Mouse (Mus musculus): ENCODE results near the gene Fzd4. TPM values are rescaled to one million over a fixed set of nuclear protein-coding genes. Genes with fewer than 3 reads are reported as not detected.

The Fzd4 gene
- polyA plus RNA-seq, 1 experiment from 2014 or later, result 14.7 TPM

DNA sequence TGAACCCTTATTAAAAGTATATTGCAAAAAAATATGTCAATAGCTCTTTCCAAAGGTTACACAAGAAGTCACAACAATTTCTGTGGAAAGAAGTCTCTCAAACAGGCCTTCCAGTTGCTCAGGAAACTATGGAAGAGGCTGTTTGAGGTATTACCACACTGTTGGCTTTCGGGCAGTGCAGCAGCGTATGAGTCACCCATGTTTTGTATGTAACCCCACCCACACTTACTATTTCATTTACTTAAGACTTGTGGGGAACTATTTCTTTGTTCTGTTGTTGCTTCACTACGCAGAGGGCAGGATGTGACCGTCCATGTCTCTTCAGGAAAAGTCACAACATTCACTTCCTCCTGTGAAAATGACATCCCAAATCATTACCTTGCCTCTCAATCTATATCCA, 41.0 kb downstream of the Fzd4 start:
- no peaks in the 10 kb centered on the region for H3K9me3 ChIP-seq (replicated peaks; ENCODE audit: control insufficient read depth, low read length)
- H3K9ac ChIP-seq (ENCODE audit: low read length), result no peak overlapping the region
- no peaks in the 10 kb centered on the region for H3K36me3 ChIP-seq (ENCODE audit: control insufficient read depth, insufficient read depth, low read length)
- H3K4me2 ChIP-seq (ENCODE audit: low read depth, low read length), result no peak overlapping the region
- H3K27ac ChIP-seq (ENCODE audit: low read length), result no peak overlapping the region
- H3K27me3 ChIP-seq (ENCODE audit: control insufficient read depth, insufficient read depth, low read length), result no peaks in the 10 kb centered on the region
- no peaks in the 10 kb centered on the region for H3K4me1 ChIP-seq (ENCODE audit: control insufficient read depth, insufficient read depth, low read length)
- ATAC-seq (ENCODE audit: insufficient read depth, low FRiP score), result peak; percentile 53; the same call in 1 of the 2 replicates
- H3K4me3 ChIP-seq (replicated peaks; ENCODE audit: low read length), result no peak overlapping the region
- WGBS, result 61% methylated on average over 4 of the region's 4 CpGs

GRCm38 (mm10) chr7:89450312-89450711, 46.2 kb downstream of the Fzd4 start:
- H3K9ac ChIP-seq (ENCODE audit: low read length), result no peak overlapping the region
- H3K27ac ChIP-seq (ENCODE audit: low read length), result no peak overlapping the region
- H3K9me3 ChIP-seq (replicated peaks; ENCODE audit: control insufficient read depth, low read length), result no peaks in the 10 kb centered on the region
- 67% methylated on average over 2 of the region's 2 CpGs for WGBS
- no peak overlapping the region for H3K4me2 ChIP-seq (ENCODE audit: low read depth, low read length)
- H3K4me3 ChIP-seq (replicated peaks; ENCODE audit: low read length), result no peak overlapping the region
- no peak for ATAC-seq (ENCODE audit: insufficient read depth, low FRiP score)
- no peaks in the 10 kb centered on the region for H3K36me3 ChIP-seq (ENCODE audit: control insufficient read depth, insufficient read depth, low read length)
- H3K27me3 ChIP-seq (ENCODE audit: control insufficient read depth, insufficient read depth, low read length), result no peaks in the 10 kb centered on the region
- H3K4me1 ChIP-seq (ENCODE audit: control insufficient read depth, insufficient read depth, low read length), result no peaks in the 10 kb centered on the region

GRCm38 (mm10) chr7:89456380-89457076, 52.4 kb downstream of the Fzd4 start:
- Histone ChIP-seq H3K27ac (ENCODE audit: low read length) (no peak overlapping the region), H3K36me3 (ENCODE audit: control insufficient read depth, insufficient read depth, low read length) (no peaks in the 10 kb centered on the region), H3K4me2 (ENCODE audit: low read depth, low read length) (no peak overlapping the region), H3K9me3 (replicated peaks; ENCODE audit: control insufficient read depth, low read length) (no peaks in the 10 kb centered on the region), H3K4me3 (replicated peaks; ENCODE audit: low read length) (no peak overlapping the region), H3K27me3 (ENCODE audit: control insufficient read depth, insufficient read depth, low read length) (no peaks in the 10 kb centered on the region), H3K4me1 (ENCODE audit: control insufficient read depth, insufficient read depth, low read length) (no peaks in the 10 kb centered on the region), H3K9ac (ENCODE audit: low read length) (no peak overlapping the region)
- WGBS, result 23% methylated on average over 7 of the region's 7 CpGs
- ATAC-seq (ENCODE audit: insufficient read depth, low FRiP score), result no peak

DNA sequence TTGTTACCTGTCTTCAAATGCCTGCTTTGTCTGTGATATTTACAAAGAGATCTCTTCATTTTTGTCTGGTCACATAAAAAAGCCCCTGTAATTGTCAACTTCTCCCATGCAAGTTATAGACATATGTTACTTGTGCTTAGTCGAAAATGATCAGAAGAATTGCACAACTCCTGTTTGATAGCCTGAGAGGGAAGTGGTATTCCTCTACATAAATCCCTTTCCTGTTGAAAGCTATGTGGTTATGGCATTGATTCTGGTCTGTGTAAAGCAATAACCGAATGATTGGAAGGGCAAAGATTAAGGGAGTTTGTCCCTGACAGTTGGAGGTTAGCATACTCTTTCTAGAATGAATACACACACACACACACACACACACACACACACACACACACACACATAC, 55.5 kb downstream of the Fzd4 start:
- WGBS, result 54% methylated on average over 2 of the region's 2 CpGs
- ATAC-seq (ENCODE audit: insufficient read depth, low FRiP score), result no peak
- no peak overlapping the region for H3K4me3 ChIP-seq (replicated peaks; ENCODE audit: low read length)

DNA sequence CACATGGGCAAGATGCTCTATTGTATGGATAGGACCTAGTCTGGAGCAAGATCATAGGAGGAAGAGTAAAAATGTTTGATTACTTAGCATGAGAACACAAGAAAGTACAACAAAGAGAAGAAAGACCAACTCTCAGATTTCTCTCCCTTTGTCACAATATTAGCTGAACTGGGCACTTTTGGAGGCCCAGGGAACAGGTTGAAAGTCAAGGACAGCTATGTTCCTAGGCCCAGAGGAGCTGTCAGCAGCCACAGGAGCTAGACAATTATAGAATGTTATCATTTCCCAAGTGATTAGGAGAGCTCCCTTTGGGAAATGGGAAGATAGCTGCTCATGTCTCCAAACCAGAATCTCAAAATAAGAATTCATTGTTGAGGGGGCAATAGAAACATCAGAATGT, 56.8 kb downstream of the Fzd4 start:
- Histone ChIP-seq H3K27me3 (ENCODE audit: control insufficient read depth, insufficient read depth, low read length) (no peaks in the 10 kb centered on the region), H3K27ac (ENCODE audit: low read length) (no peak overlapping the region), H3K9ac (ENCODE audit: low read length) (no peak overlapping the region), H3K36me3 (ENCODE audit: control insufficient read depth, insufficient read depth, low read length) (no peaks in the 10 kb centered on the region), H3K9me3 (replicated peaks; ENCODE audit: control insufficient read depth, low read length) (no peaks in the 10 kb centered on the region), H3K4me1 (ENCODE audit: control insufficient read depth, insufficient read depth, low read length) (no peaks in the 10 kb centered on the region), H3K4me3 (replicated peaks; ENCODE audit: low read length) (no peak overlapping the region), H3K4me2 (ENCODE audit: low read depth, low read length) (no peak overlapping the region)
- ATAC-seq (ENCODE audit: insufficient read depth, low FRiP score), result no peak

More for the DNA sequence above, 55.5 kb downstream of the Fzd4 start:
- Histone ChIP-seq H3K9me3 (replicated peaks; ENCODE audit: control insufficient read depth, low read length) (no peaks in the 10 kb centered on the region), H3K27me3 (ENCODE audit: control insufficient read depth, insufficient read depth, low read length) (no peaks in the 10 kb centered on the region), H3K9ac (ENCODE audit: low read length) (no peak overlapping the region), H3K27ac (ENCODE audit: low read length) (no peak overlapping the region), H3K36me3 (ENCODE audit: control insufficient read depth, insufficient read depth, low read length) (no peaks in the 10 kb centered on the region), H3K4me2 (ENCODE audit: low read depth, low read length) (no peak overlapping the region), H3K4me1 (ENCODE audit: control insufficient read depth, insufficient read depth, low read length) (no peaks in the 10 kb centered on the region)

GRCm38 (mm10) chr7:89461351-89461750, 57.2 kb downstream of the Fzd4 start:
- no peaks in the 10 kb centered on the region for H3K27me3 ChIP-seq (ENCODE audit: control insufficient read depth, insufficient read depth, low read length)

More at GRCm38 (mm10) chr7:89461351-89461750, 57.2 kb downstream of the Fzd4 start:
- ATAC-seq (ENCODE audit: insufficient read depth, low FRiP score), result no peak
- no peak overlapping the region for H3K9ac ChIP-seq (ENCODE audit: low read length)
- H3K4me1 ChIP-seq (ENCODE audit: control insufficient read depth, insufficient read depth, low read length), result no peaks in the 10 kb centered on the region
- WGBS, result 78% methylated on average over 3 of the region's 3 CpGs
- H3K4me2 ChIP-seq (ENCODE audit: low read depth, low read length), result no peak overlapping the region
- H3K36me3 ChIP-seq (ENCODE audit: control insufficient read depth, insufficient read depth, low read length), result no peaks in the 10 kb centered on the region
- no peak overlapping the region for H3K27ac ChIP-seq (ENCODE audit: low read length)
- no peaks in the 10 kb centered on the region for H3K9me3 ChIP-seq (replicated peaks; ENCODE audit: control insufficient read depth, low read length)
- H3K4me3 ChIP-seq (replicated peaks; ENCODE audit: low read length), result no peak overlapping the region

Other genes with a start within 250 kb of the Fzd4 start
- 36.3 and 43.1 TPM in 2 replicates for gene Tmem135, start 133 bp upstream of the Fzd4 start, polyA plus RNA-seq (2015; fragmentation: Nextera tagmentation; extraction: Ambion mirVana)
- gene Prss23, start 122.8 kb downstream of the Fzd4 start, polyA plus RNA-seq (2015; fragmentation: Nextera tagmentation; extraction: Ambion mirVana), result 69.7 and 71.4 TPM in 2 replicates
- gene Me3, start 228.0 kb downstream of the Fzd4 start, polyA plus RNA-seq (2015; fragmentation: Nextera tagmentation; extraction: Ambion mirVana), result 4.1 and 4.2 TPM in 2 replicates

All from stomach, embryonic 16.5 days (tissue).